Mouse (Mus musculus) mesoderm, embryonic 11.5 days (tissue): Measurements from ENCODE around the gene Dock10.

Source experiments
- DNase-seq: peaks from one replicate; pipeline ENCODE4 v3.0.0-alpha.2; 2012; ENCODE audit warnings: low read depth, low spot score

Gene Dock10

GRCm38 (mm10) chr1:80472395-80472794 is 285.9 kb downstream of the Dock10 start:
- DNase-seq: no peak

GRCm38 (mm10) chr1:80461348-80461747 is 297.0 kb downstream of the Dock10 start, which contains the start of gene Gm45261:
Gm45261 (minus strand) TSS chr1:80461448.
- DNase-seq: no peak

DNA sequence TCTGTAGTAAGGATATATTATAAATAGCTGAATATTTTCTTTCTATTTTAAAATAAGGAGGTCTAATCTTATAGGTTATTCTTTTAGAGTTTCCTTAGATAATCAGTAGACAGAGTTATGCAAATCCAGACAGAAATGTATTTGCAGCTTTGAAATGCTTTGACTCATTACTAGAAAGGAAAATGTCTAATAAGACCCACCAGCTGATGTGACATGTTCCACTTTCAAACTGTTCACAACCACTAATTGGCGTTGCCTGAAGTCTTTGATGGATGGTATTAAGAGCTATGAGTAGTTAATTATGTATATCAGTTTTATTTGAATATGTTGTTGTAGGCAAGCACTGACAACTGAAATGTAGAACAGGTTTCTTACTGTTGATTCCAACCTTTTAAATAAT is 298.4 kb downstream of the Dock10 start:
- no peak for DNase-seq

DNA sequence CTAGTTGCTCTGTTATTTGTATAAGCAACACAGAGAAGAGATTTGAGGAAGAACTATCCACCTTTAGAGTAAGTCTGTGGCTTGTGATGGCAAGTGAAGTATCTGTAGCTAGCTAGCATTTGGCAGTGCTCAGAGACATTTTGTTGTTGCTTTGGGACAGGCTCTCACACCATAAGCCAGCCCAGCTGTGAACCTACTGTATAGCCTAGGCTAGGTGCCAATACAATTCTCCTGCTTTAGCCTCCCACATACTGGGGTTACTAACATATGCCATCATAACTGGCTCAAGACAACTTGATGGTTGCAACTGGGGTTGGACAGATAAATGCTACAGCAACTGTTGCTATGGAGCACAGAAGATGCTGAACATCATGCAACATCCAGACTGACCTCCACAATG is 298.9 kb downstream of the Dock10 start:
- no peak for DNase-seq

GRCm38 (mm10) chr1:80453971-80454370 is 304.4 kb downstream of the Dock10 start:
- DNase-seq: no peak

GRCm38 (mm10) chr1:80451914-80452549 is 306.3 kb downstream of the Dock10 start:
- no peak for DNase-seq
